In genomic region chr9:80192324-80192723, GRCm38 (mm10) we compare ENCODE assay signal across 12 mouse cellular contexts. TPM values are rescaled to one million over a fixed set of nuclear protein-coding genes. Genes with fewer than 3 reads are reported as not detected.
A peak's percentile ranks its signal among the peaks of the same experiment; 100 is the strongest.
DNase-seq lines count a peak whose midpoint lies in the region; ATAC-seq and TF ChIP-seq lines count a peak whose summit lies in the region.
"Had no signal": no experiment of that assay in that cellular context is flagged by ENCODE, and none has a peak within 500 bp of the region (broad histone marks: within the 10 kb centered on the region; RNA-seq: fewer than 3 reads in every experiment).

No protein-coding gene starts in this region.

- H3K4me3 ChIP-seq in embryonic facial prominence, embryonic 15.5 days (replicated peaks): no peak overlapping the region
- no peak overlapping the region for H3K4me3 ChIP-seq in left cerebral cortex, adult 2 months
- H3K4me3 ChIP-seq: hindbrain, embryonic 15.5 days; limb, embryonic 12.5 days; midbrain, embryonic 13.5 days had no signal

- no peaks in the 10 kb centered on the region for H3K36me3 ChIP-seq in embryonic facial prominence, embryonic 15.5 days
- H3K36me3 ChIP-seq: hindbrain, embryonic 15.5 days; limb, embryonic 12.5 days; midbrain, embryonic 13.5 days had no signal

- 70% methylated on average over 10 of the region's 10 CpGs for WGBS in embryonic facial prominence, embryonic 15.5 days

- H3K27me3 ChIP-seq in embryonic facial prominence, embryonic 15.5 days: no peaks in the 10 kb centered on the region
- H3K27me3 ChIP-seq: hindbrain, embryonic 15.5 days; limb, embryonic 12.5 days; midbrain, embryonic 13.5 days had no signal

- intact Hi-C loops in gastrocnemius, postnatal 14 days (cut with DNase I; ENCODE audit: low total_unique reads): no loop called here
- intact Hi-C loops in left cerebral cortex, adult 2 months (cut with DNase I): no loop called here

- H3K9me3 ChIP-seq in embryonic facial prominence, embryonic 15.5 days (replicated peaks): no peaks in the 10 kb centered on the region
- H3K9me3 ChIP-seq: hindbrain, embryonic 15.5 days; limb, embryonic 12.5 days; midbrain, embryonic 13.5 days had no signal

- no peak overlapping the region for H3K27ac ChIP-seq in embryonic facial prominence, embryonic 15.5 days (replicated peaks)
- no peak overlapping the region for H3K27ac ChIP-seq in left cerebral cortex, adult 2 months
- H3K27ac ChIP-seq: hindbrain, embryonic 15.5 days; limb, embryonic 12.5 days; midbrain, embryonic 13.5 days had no signal

- peak; percentile 82 for ATAC-seq in embryonic facial prominence, embryonic 15.5 days (ENCODE audit: insufficient number of reproducible peaks, low FRiP score, low TSS enrichment, low read depth)
- ATAC-seq: forebrain, embryonic 16.5 days; midbrain, embryonic 13.5 days had no signal

- DNase-seq in gastrocnemius, postnatal 25 days: peak; percentile 11
- DNase-seq in gastrocnemius, postnatal 14 days: no peak
- DNase-seq in cerebellum, adult 18-20 months: peak; percentile 42 to 47
- peak; percentile 67 for DNase-seq in kidney, postnatal 10 days
- DNase-seq in left cerebral cortex, adult 2 months (ENCODE audit: extremely low spot score in 1 of 2, low spot score in 2 of 2): no peak
- DNase-seq in adrenal gland, adult (ENCODE audit: inconsistent age in 2 of 2, low spot score in 1 of 2): no peak
- DNase-seq in urinary bladder, postnatal 25 days (ENCODE audit: low spot score): no peak

- H3K9ac ChIP-seq in embryonic facial prominence, embryonic 15.5 days: no peak overlapping the region
- H3K9ac ChIP-seq: hindbrain, embryonic 15.5 days; limb, embryonic 12.5 days; midbrain, embryonic 13.5 days had no signal

- no peak overlapping the region for H3K4me2 ChIP-seq in embryonic facial prominence, embryonic 15.5 days (replicated peaks)
- H3K4me2 ChIP-seq: hindbrain, embryonic 15.5 days; limb, embryonic 12.5 days; midbrain, embryonic 13.5 days had no signal

- TF ChIP-seq CTCF in left cerebral cortex, adult 2 months (IDR thresholded peaks at IDR 0.05): no peak

- peaks cover 10% of the 10 kb centered on the region; the same call in 1 of the 2 replicates for H3K4me1 ChIP-seq in embryonic facial prominence, embryonic 15.5 days

RNA-seq across cellular contexts. Expression of gene Myo6, which starts 27.5 kb away (rescaled TPM):
- 1 to 10 TPM; 7.5 to 8.1 TPM for total RNA-seq in gastrocnemius, postnatal 25 days (2021)
- total RNA-seq in gastrocnemius, postnatal 14 days (2021): 10 to 100 TPM in 1 of 2 experiments, 1 to 10 TPM in 1; 9.0 to 10.3 TPM
- polyA plus RNA-seq in embryonic facial prominence, embryonic 15.5 days (2015; fragmentation: Nextera tagmentation; extraction: Ambion mirVana): 23.3 and 24.7 TPM in 2 replicates
- 10 to 100 TPM; 65.0 to 67.0 TPM for total RNA-seq in left cerebral cortex, adult 2 months (2021)

Comparison
In these comparisons a context has a peak if more than half of its experiments do, and no peak if none do; other contexts are left out.
1. DNase-seq: peak in gastrocnemius, postnatal 25 days (single experiment), cerebellum, adult 18-20 months (2 of 2) and kidney, postnatal 10 days (single experiment); none in gastrocnemius, postnatal 14 days (single experiment), left cerebral cortex, adult 2 months (0 of 2), adrenal gland, adult (0 of 2) and urinary bladder, postnatal 25 days (single experiment).
2. RNA of gene Myo6, which starts 27.5 kb away (total RNA-seq): 65.0 to 67.0 TPM in left cerebral cortex, adult 2 months; 9.0 to 10.3 TPM in gastrocnemius, postnatal 14 days and 7.5 to 8.1 TPM in gastrocnemius, postnatal 25 days; every median in the first group is over 4 times any median in the second.